Mouse (Mus musculus) mesoderm, embryonic 11.5 days (tissue): ENCODE measurements around the gene Xntrpc.

Source experiments
- DNase-seq: peaks from one replicate; pipeline ENCODE4 v3.0.0-alpha.2; 2012; ENCODE audit warnings: low read depth, low spot score

The Xntrpc gene

DNA sequence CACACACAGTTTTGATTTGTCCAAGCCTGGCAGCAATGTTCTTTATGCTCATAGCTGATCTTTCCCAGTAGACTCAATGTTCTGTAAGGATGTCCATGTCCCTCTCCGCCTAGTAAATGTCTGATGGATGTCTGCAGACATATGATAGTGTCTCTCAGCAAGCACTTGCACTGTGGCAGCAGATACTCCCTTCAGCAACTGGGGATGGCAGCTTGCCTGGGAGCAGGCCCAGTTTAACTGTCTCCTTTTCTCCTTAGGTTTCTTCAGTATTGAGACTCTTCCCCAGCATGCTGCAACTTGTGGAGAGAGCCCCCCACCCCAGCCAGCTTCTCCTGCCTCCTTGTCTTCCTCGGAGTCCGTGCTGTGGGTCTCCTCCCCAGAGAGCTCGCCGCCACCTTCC lies 16.3 kb downstream of the Xntrpc start:
- no peak for DNase-seq

DNA sequence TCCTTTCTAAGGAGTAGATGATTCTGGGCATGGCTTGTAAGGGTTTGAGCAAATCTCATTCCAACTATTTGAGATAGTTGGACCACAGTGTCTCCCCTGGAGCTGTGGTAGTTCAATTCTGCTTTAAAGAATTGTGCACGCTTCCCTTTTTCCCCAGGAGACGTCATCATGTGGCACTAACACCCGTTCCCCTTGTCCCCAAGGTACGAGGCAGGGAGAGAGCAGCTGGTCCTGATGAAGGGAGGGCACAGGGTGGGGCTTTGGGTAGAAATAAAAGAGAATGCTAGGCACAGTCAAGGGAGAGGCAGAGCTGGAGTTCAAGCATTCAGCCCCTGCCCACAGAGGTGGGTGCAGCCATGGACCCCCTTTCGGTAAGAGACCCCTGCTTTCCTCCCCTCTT lies 17.3 kb downstream of the Xntrpc start, which contains the start of gene Trpc2:
Gene Trpc2, plus strand, starts transcription at position 301 of the 400 bp plus-strand sequence.
- DNase-seq, result no peak

DNA sequence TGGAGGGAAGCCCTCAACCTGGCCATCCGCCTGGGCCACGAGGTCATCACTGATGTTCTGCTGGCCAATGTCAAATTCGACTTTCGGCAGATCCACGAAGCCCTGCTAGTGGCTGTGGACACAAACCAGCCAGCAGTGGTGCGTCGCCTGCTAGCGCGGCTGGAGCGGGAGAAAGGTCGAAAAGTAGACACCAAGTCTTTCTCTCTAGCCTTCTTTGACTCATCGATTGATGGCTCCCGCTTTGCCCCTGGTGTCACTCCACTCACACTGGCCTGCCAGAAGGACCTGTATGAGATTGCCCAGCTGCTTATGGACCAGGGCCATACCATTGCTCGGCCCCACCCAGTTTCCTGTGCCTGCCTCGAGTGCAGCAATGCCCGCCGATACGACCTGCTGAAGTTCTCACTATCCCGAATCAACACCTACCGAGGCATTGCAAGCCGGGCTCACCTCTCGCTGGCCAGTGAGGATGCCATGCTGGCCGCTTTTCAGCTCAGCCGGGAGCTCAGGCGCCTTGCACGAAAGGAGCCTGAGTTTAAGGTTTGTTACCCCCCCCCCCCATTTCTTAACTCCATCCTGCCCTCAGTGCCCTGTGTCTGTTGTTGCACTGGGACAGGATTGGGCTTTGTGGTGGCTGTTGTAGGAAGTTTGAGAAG lies 18.7 kb downstream of the Xntrpc start:
- DNase-seq, result no peak

DNA sequence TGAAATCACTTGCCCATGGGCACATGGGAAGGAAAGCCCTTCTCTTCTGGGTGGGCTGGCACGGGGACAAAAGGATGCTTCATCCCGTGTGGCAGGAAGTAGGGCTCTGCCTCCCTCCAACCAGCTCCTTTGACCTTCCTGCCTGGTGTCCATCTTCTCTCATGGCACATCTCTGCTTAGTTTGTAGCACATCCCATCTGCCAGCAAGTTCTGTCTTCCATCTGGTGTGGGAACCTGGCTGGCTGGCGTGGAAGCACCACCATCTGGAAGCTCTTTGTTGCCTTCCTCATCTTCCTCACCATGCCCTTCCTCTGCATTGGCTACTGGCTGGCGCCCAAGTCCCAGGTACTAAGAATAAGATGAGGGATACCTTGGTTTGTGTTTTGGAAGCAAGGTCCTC lies 21.8 kb downstream of the Xntrpc start:
- no peak for DNase-seq

DNA sequence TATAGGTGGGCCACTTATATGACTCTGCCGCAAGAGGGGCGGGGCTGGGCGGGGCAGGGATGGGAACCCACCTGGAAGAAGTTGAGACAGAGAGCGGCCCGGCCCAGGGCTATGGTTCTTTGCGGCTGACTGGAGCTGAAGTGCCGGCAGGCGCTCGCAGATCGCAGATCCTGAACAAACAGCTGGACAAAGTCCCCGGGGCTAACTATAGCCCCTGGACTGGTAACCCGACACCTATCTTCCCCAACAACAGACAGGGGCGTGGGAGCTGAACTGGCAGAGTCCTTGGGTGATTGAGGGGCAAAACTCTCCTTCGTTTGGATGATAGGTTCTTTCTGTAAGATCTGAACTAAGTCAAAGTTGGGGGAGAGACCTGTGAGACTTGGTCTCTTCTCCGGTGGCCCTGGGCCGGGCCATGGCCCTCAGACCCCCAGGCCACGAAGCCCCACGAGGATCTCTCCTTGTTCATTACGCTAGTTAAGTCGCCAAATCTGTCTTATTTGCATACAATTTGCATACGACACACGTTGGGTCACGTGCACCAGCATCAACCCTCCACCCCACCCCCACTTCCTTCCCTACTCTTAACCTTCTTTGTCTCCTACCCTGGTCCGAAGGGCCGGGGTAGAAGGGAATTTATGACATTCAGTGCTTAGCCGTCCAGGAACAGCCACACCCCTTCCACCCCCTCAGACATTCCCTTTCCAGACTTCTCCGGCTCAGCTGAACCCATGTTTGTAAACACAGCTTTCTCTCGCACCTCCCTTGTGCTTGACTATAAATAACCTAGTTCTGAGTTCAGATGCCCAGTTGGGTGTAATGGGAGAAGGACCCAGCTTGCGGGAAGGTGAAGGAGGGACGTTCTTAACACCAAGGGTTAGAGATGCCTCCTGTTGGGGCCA lies 34.5 kb downstream of the Xntrpc start:
- peak; percentile 75 for DNase-seq

DNA sequence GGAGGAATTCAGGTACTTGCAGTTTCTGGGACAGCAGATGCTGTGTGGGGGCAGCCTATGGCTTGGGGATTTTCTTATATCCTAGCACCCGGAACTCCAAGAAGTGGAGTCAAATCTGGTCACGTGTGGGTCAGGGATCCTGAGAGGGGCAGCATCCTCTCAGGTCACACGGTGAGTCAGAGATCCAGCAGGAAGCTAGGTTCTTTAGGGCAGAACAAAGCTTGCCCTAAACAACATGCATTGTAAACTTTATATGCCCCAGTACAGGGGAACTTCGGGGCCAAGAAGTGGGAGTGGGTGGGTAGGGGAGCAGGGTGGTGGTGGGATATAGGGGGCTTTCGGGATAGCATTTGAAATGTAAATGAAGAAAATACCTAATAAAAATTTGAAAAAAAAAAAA lies 35.4 kb downstream of the Xntrpc start:
- no peak for DNase-seq

DNA sequence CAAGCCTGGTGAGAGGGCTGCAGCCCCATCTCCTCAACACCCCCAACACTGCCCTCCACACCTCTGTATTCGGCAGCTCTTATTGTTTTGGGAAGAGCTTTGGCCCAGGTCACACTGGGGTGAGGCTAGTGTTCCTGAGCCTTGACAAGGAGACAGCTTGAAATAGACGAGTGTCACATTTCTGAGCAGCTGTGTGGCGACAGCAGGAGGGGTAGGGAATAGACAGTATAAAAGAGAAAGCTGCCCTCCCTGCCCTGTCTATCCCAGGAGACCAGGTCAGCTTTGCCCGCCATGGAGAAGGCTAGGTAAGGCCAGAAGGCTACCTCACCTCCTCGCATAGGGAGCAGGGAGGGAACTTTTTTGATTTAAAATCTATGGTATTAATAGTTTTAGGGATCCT lies 36.0 kb downstream of the Xntrpc start, which contains the start of gene Art1:
Gene Art1, plus strand, starts transcription at position 257 of the 400 bp plus-strand sequence.
- DNase-seq, result no peak

DNA sequence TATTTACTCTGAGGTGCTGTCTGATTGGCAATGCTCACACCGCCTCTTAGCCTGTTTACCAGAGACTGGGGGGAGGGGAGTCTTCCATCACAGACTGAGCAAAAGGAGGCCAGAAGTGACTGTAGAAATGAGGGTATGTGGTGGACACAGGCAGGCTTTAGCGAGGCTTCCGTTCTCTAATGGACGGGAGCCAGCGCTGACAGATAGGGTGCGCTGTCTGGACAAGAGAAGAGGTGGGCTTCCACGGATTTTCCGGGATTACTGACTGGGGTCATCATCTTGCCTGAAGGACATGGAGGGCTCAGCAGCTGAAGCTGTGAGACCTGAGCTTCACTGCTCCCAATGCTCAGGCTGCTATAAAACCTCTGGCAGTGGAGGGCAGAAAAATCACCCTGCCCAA lies 36.7 kb downstream of the Xntrpc start:
- no peak for DNase-seq

DNA sequence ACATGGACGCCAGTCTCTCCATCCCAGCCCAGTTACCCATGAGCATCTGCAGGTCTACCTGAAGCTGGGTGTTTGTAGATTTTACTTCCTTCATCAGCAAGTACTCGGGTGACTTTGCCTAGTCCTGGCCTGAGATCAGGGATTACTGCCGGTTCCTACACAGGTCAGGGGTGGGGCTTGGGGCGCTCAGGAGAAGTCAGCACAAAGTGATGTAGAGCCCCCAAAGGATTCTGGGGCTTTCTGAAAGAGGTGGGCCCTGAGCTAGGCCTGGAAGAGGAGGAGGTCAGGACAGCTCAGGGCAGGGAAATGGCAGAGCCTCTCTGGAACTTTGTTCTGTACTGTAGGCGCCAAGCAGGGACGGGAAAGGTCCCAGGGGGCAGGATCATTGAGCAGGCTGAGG lies 37.2 kb downstream of the Xntrpc start:
- DNase-seq, result no peak

DNA sequence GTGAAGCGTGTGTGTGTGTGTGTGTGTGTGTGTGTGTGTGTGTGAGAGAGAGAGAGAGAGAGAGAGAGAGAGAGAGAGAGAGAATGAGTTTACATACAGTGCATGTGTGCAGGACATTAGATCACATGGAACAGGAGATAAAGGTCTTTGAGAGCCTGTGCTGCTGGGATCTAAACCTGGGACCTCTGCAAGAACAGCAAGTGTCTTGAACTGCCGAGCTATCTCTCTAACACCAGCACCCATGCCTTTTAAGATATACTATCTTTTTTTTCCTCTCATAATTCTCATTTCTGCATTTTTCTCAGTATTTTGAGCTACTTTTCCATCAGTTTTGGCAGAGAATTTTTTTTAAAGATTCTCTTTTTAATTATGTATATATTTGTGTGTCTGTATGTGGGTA lies 38.0 kb downstream of the Xntrpc start:
- DNase-seq, result no peak

DNA sequence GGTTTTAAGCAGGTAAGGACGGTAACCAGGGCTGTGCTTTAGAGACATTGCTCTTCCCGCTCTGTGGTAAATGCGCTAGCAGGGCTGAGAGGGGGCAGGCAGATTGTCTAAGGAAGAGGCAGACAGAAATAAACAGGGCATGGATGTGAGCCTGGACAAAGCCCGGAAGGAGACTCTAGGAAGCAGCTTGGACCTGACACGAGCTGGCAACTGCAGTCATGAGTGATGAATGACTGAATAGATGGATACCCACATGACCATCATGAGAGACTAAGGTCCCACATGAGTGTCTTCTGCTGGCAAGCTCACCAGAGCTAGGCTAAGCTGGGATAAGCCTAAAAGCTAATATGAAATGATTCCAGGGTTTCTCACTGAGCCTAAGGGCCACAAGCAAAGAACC lies 38.6 kb downstream of the Xntrpc start:
- no peak for DNase-seq

DNA sequence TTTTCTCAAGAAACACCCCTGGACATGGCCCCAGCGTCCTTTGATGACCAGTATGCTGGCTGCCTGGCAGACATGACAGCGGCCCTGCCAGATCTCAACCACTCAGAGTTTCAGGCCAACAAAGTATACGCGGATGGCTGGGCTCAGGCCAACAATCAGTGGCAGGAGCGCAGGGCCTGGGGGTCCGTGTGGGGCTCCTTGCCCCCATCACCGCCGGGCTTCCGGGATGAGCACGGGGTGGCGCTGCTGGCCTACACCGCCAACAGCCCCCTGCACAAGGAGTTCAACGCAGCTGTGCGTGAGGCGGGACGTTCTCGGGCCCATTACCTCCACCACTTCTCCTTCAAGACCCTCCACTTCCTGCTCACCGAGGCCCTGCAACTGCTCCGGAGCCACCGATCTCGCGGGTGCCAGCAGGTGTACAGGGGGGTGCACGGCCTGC lies 41.2 kb downstream of the Xntrpc start:
- no peak for DNase-seq

DNA sequence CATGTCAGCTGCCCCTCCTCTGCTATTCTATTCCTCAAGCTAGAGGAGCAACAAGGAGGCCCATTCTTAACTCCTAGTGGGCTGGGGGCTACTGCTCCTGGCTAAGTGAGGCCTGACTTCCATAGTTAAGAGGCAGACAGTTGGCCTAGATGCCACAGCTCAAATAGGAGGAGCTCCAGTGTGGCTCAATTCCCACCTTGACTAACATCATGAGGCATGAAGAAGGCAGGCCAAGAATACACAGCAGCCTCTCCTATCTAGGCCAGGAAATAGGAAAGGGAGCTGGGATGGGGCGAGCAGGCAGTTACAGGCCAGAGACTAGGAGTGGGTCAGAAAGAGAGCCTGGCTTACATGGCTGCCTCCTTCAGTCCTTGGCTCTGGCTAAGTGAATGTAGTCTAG lies 42.7 kb downstream of the Xntrpc start:
- no peak for DNase-seq

DNA sequence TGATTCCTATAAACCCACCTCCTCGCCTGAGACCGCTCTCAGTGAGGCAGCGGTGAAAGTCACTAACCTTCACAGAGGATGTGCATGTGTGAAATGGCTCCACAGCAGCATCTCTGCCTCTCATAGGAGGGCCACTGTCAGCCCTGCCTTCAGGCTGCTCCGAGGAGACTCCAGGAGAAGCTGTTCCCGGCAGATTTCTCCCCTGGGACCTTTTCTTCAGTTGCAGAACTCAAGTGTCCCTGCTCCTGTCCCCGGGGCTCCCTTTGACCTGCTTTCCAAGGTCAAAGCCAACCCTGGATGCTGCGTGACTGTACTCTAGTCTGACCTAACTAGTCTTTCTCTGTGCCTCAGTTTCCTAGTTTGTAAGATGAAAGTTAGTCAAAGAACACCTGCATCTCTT lies 43.7 kb downstream of the Xntrpc start, which contains the start of gene Art5:
Gene Art5, minus strand, starts transcription at position 319 of the 400 bp plus-strand sequence.
- no peak for DNase-seq

DNA sequence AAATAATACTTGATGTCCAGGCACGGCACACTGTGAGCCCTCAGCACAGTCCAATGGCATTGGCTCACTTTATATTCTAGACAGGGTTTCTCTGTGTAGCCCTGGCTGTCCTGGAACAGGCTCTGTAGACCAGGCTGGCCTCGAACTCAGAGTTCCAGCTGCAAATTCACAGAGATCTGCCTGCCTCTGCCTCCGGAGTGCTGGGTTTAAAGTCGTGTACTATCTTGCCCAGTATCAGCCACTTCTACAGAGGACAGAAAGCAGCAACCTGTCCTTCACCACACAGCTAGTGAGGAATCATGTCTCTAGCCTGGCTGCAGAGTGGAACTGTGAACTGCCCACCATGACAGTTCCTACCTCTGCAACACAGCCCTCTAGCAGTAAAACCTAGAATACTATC lies 44.2 kb downstream of the Xntrpc start:
- no peak for DNase-seq

DNA sequence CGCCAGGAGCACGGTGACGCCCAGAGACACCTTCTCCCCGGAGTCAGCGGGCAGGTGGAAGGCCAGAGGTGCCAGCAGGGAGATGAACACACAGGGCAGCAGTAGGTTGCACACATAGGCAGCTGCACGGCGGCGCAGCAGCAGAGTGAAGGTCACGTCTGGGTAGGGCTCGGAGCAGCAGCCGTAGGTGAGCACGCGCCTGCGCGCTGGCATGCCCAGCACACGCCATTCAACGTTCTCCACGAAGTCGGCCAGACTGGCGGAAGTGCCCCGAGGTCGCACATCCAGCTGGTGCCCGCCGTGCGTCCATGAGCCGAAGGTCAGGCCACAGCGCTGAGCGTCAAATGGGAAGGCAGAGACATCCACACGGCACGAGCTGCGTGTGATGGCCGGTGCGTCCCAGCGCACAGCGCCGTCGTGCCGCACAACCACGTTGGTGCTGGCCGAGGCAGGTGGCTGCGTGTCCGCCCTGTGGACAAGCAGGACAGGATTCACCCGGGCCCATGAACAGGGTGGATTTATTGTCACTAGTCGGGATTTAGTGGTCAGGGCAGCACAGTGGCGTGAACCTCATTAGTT lies 47.7 kb downstream of the Xntrpc start:
- DNase-seq, result no peak

DNA sequence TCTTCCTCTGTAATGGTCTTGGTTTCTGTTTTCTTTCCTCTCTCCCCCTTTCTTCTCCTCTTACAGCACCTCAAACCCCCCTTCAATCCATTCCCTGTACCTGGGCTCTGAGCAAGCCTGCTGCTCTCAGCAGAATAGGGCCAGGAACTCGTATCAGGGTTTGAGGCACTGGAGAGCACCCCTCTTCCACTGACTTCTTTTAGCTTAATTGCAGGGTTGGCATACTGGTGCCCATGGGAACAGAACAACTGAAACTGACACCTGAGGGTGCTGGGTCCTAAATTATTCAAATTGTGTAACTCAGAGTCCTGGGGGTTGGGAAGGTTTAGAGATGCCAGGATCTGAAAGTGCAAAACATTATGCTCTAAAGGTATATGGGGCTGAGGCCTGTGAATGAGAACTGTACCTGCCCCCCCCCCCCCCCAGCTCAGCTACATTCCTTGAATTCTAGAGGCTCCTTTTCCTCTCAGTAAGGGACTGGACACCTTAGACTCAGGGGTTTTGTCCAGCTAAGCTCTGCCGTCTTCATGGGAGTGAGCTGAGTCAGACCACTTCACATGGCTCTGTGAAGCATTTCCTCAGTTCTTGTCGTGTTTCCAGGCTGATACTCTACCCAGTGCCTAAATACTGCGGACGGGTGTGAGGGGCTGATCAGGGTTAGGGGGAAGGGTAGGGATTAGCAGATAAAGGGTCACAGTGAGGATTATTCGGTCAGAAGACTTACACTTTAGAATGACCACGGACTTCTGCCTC lies 51.2 kb downstream of the Xntrpc start, which contains the start of gene Chrna10:
Gene Chrna10, minus strand, starts transcription at position 250 of the 753 bp plus-strand sequence.
- DNase-seq, result no peak

DNA sequence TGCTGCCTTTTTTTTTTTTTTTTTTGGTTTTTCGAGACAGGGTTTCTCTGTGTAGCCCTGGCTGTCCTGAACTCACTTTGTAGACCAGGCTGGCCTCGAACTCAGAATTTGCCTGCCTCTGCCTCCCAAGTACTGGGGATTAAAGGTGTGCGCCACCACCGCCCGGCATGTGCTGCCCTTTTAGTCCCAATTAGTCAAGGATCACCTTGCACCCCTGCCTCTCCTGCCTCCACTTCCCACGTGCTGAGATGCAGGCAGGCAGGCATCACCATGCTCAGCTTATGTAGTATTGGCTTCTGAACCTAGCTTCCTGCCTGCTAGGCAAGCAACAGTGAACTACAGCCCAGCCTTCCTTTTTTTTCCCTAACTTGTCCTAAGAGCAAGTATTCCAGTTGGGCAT lies 51.9 kb downstream of the Xntrpc start:
- no peak for DNase-seq

DNA sequence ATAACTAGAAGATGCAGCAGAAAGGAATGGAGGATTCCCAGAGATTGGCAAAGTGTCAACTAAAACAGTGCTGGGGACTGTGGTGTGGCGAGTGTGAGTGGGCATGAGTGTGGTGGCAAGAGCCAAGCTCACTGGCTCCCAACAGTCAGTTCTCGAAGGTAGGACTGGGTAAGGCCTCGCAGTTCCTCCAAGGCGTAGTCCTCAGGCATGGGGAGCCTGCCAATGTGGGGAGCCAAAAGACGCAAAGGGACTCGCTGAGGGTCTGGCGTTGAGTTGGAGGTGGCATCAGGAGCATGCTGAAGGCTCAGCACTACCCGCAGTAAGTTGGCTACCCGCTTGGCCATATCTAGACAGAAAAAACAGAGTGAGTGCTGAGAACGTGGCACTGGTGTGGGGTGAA lies 54.8 kb downstream of the Xntrpc start:
- no peak for DNase-seq

DNA sequence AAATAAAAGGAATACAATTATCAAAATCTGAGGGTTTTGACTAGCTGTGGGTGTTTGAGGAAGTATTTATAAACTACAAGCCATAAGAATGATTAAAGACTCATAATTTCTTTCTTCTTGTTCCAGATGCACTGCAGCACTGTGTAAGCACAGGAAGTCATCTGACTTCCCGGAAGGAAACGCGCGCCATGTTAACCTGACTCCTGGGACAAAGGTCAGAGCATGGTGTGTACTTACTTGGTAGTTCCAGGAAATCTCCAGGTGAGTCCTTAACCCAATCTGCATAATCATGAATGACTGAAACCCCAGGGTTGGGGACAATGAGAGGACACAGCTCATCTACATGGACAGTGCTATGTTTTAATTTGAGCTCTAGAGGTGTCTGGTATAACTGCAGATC lies 66.9 kb downstream of the Xntrpc start:
- no peak for DNase-seq

DNA sequence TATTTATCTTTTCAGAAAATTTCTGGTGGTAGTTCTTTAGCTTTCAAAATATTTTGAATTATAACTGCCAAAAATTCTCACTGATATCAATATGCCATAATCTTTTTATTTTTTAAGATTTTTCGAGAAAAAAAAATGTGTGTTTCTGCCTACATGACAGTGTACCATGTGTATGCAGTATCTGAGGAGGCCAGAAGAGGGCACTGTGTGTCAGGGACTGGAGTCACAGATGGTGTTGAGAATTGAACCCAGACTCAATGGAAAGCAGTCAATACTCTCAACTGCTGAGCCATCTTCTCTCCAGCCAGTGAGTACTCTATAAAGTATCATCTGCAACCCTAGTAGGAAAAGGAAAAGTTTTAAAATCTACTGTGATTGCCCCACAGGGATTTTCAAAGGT lies 72.0 kb downstream of the Xntrpc start:
- peak; percentile 48 for DNase-seq

DNA sequence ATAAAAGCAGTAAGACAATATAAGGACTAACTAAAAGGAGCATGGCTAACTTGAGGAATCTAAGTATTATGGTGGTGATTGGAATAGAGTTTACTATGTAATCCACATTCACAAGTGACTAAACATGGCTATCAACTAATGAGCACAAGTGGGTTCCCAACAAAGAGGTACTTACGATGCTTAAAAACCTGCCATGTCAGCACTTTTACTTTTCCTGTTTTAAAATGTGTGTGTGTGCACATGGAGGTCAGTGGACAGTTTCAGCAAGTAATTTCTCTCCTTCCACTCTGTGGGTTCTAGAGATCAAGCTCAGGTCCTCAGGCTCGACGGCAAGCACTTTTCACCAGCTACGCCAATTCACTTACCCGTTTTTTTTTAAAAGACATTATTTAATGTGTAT lies 72.4 kb downstream of the Xntrpc start:
- no peak for DNase-seq
